Mouse (Mus musculus) cerebellum, adult 2 months (tissue): Measurements from ENCODE around the gene Tspan6. TPM values are rescaled to one million over a fixed set of nuclear protein-coding genes. Genes with fewer than 3 reads are reported as not detected.

ENCODE experiments used
- DNase-seq, 2 experiments: peaks; one replicate each; pipeline ENCODE4 v3.0.0; 2021
- H3K27ac ChIP-seq: fragments of 200-500 bp; 2 replicates; pipeline ENCODE4 v1.5.1; 2012; ENCODE audit warnings: low read length, control low read depth, inconsistent platforms; ENCODE audit not compliant: insufficient read depth
- H3K27me3 ChIP-seq: fragments of 200-500 bp; 2 replicates; pipeline ENCODE4 v1.6.1; 2012; ENCODE audit warnings: inconsistent platforms, mild to moderate bottlenecking, low read length, moderate library complexity; ENCODE audit not compliant: control insufficient read depth, insufficient read depth
- H3K4me1 ChIP-seq: fragments of 200-500 bp; 2 replicates; pipeline ENCODE4 v1.6.1; 2011; ENCODE audit warnings: low read length; ENCODE audit not compliant: control insufficient read depth, insufficient read depth
- H3K4me3 ChIP-seq: fragments of 200-500 bp; replicated peaks from 2 replicates; pipeline ENCODE3; 2011; ENCODE audit warnings: mild to moderate bottlenecking, low read depth, low read length, control low read depth; ENCODE audit not compliant: insufficient read depth
- CTCF ChIP-seq: fragments of 200-500 bp; IDR thresholded peaks from 2 replicates; pipeline ENCODE4 v1.5.1; 2011; ENCODE audit warnings: low read depth, mild to moderate bottlenecking, control low read depth, low read length, moderate library complexity, borderline replicate concordance; ENCODE audit not compliant: insufficient read depth
- POLR2A ChIP-seq: fragments of 200-500 bp; IDR thresholded peaks from 2 replicates; pipeline ENCODE4 v1.6.1; 2011; ENCODE audit warnings: low read length, control low read depth, borderline replicate concordance; ENCODE audit not compliant: insufficient read depth
- WGBS: fragments of 180-500 bp; shearing (Covaris S2); methylation state at CpG from one replicate; pipeline ENCODE4 v1.1.7; 2018; 5-methylcytosine and 5-hydroxymethylcytosine counted together
- polyA plus RNA-seq: library from polyadenylated mRNA; depleted of rRNA; stranded (reverse); fragments of >200 nt; gene quantifications from 2 replicates; pipeline ENCODE4 v1.2.3, GENCODE M21; 2012; rRNA removed

Gene Tspan6
- polyA plus RNA-seq, 1 experiment: 14.9 TPM

DNA sequence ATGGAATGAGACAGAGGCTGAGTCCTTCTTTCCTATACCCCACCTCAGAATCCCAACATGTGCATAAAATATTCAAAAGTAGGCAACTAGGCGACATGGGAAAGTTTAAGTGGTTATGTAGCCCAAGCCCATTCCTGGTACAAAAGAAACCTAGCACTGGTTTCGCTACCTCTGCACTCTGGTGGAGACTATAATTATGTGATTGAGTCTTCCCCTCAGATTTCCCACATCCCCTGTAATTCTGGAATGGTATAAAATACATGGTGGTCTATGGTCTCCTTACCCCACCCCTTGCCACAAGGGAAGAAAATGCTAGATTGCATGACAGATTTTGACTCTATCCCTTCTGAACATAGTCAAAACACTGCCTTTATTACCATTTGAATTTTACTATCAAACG is 14.8 kb upstream of the Tspan6 start:
- Histone ChIP-seq H3K27ac (no peak overlapping the region), H3K4me3 (no peak overlapping the region), H3K4me1 (no peaks in the 10 kb centered on the region), H3K27me3 (no peaks in the 10 kb centered on the region)
- TF ChIP-seq POLR2A (no peak), CTCF (no peak)
- DNase-seq: no peak
- WGBS: 89% methylated on average over 3 of the region's 3 CpGs

DNA sequence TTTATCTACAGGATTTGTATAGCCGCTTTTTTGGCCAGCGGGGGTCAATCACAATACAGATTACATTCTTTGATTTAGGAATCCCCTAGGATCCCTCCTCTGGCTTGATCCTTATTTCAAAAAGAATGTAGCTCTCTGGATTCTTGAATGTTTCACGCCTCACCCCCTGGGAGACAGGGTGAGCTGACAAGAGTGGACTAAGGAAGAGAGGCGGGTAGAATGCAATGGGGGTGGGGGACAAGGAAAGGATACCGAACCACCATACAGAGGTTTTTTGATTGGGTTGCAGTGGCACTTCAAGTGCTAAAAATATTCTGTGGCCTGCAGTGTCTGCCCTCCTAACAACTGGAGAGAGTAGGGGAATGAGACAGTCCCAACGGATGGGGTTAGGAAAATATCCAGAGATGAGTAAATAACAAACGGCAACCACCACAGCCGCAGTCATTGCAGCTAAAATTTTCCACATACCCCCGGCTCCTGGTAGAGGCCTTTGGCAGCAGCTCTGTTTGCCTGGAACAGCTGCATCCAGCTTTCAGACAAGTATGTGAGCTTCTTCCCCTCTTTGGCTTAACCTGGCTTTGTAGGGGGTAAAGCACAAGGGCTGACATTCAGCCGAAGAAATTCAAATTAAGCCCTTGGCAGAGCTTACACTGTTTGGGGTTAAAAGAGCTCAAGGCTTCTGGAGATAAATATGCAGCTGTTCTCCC is 13.3 kb upstream of the Tspan6 start:
- Histone ChIP-seq H3K4me1 (no peaks in the 10 kb centered on the region), H3K27me3 (no peaks in the 10 kb centered on the region), H3K27ac (no peak overlapping the region), H3K4me3 (no peak overlapping the region)
- 27% methylated on average over 10 of the region's 10 CpGs for WGBS
- no peak for DNase-seq
- TF ChIP-seq POLR2A: no peak
- no peak for TF ChIP-seq CTCF

DNA sequence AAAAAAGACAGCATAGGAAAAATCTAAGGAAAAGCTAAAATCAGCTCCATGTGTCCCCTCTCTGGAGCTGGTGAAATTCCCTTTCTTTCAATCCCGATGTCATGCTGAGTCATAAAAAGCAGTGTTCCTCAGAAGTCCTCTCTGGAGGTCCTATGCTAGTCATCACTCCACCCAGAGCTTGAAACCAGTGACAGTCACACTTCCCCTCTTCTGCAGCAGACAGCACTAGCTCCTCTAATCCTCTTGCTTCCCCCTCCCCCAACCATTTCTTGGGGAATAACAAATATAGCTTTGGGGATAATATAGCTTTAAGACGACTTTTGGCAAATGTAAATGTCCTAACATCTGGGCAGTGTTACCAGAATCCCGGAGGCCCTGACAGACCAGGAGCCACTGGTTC is 10.0 kb upstream of the Tspan6 start, which contains the start of gene Srpx2:
Gene Srpx2 (plus strand): TSS at position 166 of the 400 bp plus-strand sequence.
- no peaks in the 10 kb centered on the region for H3K4me1 ChIP-seq
- no peak for DNase-seq
- H3K4me3 ChIP-seq: no peak within 1 kb of the TSS
- TF ChIP-seq POLR2A (no peak), CTCF (no peak)
- WGBS: 34% methylated on average over 3 of the region's 3 CpGs
- no peak within 1 kb of the TSS for H3K27ac ChIP-seq
- no peaks in the 10 kb centered on the region for H3K27me3 ChIP-seq

DNA sequence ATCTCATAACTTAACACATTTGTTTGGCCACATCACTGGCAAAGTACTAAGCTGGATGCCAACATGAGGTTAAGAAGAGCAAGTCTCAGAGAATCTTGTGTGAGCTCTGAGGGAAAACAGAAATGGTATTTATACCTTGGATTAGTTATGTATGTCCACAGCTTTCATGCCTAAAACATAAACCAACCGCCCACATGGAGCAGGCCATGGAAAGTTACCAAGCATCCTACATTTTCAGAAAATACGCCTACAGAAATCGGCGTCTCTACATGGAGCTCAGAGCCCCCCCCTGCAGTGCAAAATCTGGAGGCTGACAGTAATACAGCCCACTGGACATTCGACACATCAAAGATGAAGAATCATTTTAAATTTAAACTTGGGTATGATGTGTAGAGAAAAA is 10.1 kb downstream of the Tspan6 start:
- TF ChIP-seq CTCF (no peak), POLR2A (no peak)
- Histone ChIP-seq H3K4me1 (no peaks in the 10 kb centered on the region), H3K27ac (no peak overlapping the region), H3K4me3 (no peak overlapping the region), H3K27me3 (no peaks in the 10 kb centered on the region)
- 64% methylated on average over 5 of the region's 5 CpGs for WGBS
- no peak for DNase-seq

DNA sequence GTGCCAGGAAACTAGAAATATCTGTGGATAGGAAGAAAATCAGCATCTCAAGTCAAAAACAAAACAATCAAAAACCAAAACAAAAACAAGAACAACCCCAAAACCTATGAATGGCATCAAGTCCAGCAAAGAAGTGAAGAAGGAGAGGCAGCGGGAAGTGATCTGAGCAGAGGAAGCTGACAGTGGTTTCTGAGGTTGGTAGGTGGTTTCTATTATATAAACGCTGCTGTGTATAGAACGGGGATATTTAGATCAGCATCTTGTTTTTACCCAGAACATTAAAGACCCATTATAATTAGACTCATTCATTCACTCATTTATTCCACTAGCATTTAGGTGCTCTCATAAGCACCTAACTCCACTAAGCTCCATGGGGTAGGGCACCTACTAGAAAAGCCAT is 10.9 kb downstream of the Tspan6 start:
- WGBS: 100% methylated on average over 3 of the region's 3 CpGs

DNA sequence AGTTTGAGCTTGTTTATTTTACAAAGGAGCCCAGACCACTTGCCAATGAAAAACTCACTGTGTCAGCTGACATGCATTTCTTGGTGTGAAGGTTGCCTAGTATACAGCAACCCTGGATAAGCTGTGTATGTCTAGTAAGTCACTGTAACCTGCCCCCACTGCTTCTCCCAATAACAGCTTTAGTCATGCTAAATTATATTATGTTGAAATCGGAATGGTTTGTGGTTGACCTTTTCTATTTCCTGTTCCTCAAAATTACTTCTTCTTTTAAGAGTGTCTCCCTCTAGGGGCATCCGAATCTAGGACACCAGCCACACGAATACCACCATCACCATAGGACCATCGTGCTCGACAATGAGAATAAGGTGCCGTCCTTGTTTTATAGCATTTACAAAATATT is 28.5 kb downstream of the Tspan6 start:
- no peaks in the 10 kb centered on the region for H3K27me3 ChIP-seq
- TF ChIP-seq CTCF: no peak
- no peak for TF ChIP-seq POLR2A
- no peak for DNase-seq
- WGBS: 90% methylated on average over 6 of the region's 6 CpGs
- no peak overlapping the region for H3K27ac ChIP-seq
- no peaks in the 10 kb centered on the region for H3K4me1 ChIP-seq
- H3K4me3 ChIP-seq: no peak overlapping the region

More for the DNA sequence above, 10.9 kb downstream of the Tspan6 start:
- DNase-seq: no peak
- no peak for TF ChIP-seq POLR2A
- TF ChIP-seq CTCF: no peak
- Histone ChIP-seq H3K4me1 (no peaks in the 10 kb centered on the region), H3K4me3 (no peak overlapping the region), H3K27ac (no peak overlapping the region), H3K27me3 (no peaks in the 10 kb centered on the region)

DNA sequence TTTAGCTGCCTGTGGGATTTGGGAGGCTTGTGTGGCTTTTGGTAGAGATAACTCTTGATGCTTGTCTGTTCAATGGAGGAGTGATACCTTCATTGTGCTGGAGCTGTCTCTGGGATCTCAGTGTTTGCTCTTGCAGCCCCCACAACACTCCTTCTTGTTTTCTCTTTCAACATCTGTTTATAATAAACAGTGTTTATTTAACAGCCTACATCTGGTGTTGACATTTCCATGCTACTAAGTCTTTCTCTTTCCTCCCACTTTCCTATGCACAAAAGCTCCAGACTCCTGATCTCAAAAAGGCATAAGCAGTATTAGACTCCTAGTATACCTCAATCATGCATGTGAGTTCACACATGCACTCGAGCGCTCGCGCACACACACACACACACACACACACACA is 44.6 kb downstream of the Tspan6 start:
- TF ChIP-seq CTCF (no peak), POLR2A (no peak)
- no peak for DNase-seq
- Histone ChIP-seq H3K27ac (no peak overlapping the region), H3K4me3 (no peak overlapping the region), H3K4me1 (no peaks in the 10 kb centered on the region), H3K27me3 (no peaks in the 10 kb centered on the region)
- 95% methylated on average over 4 of the region's 4 CpGs for WGBS

DNA sequence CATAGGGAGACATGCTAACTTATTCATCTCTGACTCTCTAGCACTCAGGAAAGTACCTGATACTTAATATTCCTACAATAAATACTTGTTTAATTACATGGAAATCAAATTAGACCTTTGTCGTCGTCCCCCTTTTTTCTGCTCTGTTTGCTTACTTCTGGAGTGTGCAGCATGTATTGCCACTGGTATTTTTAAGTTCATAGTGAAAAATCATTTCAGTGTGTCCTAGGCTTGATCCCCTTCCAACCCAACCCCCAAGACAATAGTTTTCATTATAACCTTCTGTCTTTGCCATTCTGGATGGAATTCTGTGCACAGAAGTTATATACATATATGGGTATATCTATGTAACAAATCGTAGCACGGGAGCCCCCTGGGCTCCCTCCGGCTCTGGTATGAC is 47.5 kb downstream of the Tspan6 start, which contains the start of gene Tnmd:
Gene Tnmd (plus strand): TSS at position 301 of the 400 bp plus-strand sequence.
- no peak for DNase-seq
- TF ChIP-seq POLR2A (no peak), CTCF (no peak)
- H3K4me1 ChIP-seq: no peaks in the 10 kb centered on the region
- 70% methylated on average over 5 of the region's 5 CpGs for WGBS
- no peak within 1 kb of the TSS for H3K4me3 ChIP-seq
- no peaks in the 10 kb centered on the region for H3K27me3 ChIP-seq
- H3K27ac ChIP-seq: no peak within 1 kb of the TSS

Other genes starting within 250 kb of the Tspan6 start
- gene Pcdh19, start 209.4 kb downstream of the Tspan6 start, polyA plus RNA-seq: 3.1 and 4.0 TPM in 2 replicates
- gene Tnmd, start 47.4 kb downstream of the Tspan6 start, polyA plus RNA-seq: 0.82 and 1.0 TPM in 2 replicates
- gene Srpx2, start 10.0 kb upstream of the Tspan6 start, polyA plus RNA-seq: 1.4 and 2.1 TPM in 2 replicates
- gene Sytl4, start 83.4 kb upstream of the Tspan6 start, polyA plus RNA-seq: 0.38 and 0.39 TPM in 2 replicates
- 106 and 109 TPM in 2 replicates for gene Cstf2, start 160.8 kb upstream of the Tspan6 start, polyA plus RNA-seq